Mouse (Mus musculus) urinary bladder, adult 2 months (tissue): ENCODE data around the gene Slit3. TPM values are rescaled to one million over a fixed set of nuclear protein-coding genes. Genes with fewer than 3 reads are reported as not detected.

Experiments used
- DNase-seq: peaks from one replicate; pipeline ENCODE4 v3.0.0; 2022; ENCODE audit warnings: low spot score
- polyA plus RNA-seq: library from polyadenylated mRNA; depleted of rRNA; stranded (reverse); fragments of >200 nt; gene quantifications from 2 replicates; pipeline ENCODE4 v1.2.3, GENCODE M21; 2012

Gene Slit3
- polyA plus RNA-seq, 1 experiment, result 36.3 TPM

DNA sequence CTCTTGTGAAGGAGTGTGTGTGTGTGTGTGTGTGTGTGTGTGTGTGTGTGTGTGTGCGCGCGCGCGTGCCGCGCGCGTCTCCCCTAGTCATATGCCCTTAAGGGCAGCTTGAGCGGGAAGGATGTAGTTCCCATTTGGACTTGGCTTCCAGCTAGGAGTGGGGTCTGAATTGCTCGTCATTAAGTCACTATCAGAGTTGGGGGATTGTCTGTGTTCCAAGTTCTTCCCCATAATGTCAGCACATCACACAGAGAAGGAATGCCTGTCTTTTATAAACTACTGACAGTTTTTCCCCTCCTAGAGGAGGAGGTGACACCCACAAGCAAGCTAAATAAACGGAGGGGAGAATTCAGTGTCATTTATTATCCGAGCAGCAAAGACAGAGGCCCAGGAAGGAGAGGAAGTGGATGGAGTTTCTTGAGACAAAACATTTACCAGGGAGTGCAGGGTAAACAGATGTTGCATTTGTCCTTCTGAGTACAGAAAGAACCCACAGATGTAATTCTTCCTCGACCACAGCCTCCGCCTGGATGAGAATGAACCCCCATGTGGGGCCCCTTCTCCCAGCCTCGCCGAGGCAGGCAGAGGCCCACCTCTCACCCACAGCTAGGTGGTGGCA, 3.6 kb downstream of the Slit3 start:
- no peak for DNase-seq

DNA sequence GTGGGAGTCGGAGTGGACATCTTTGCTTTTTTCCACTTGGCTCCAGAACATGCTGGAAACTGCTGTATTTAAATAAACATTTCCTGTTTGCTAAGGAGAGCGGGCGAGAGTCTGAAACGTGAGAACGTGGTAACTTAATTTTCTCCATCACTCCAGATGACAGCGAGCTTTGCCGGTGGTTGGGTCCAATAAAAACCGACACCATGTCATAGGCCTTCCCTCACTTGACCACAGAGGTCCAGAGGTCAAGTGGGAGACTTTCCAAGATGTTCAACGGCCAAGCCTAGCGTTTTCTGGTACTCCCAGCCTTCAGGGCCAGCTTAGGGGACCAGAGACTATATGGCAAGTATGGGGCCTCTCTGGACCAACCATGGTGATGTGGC, 4.1 kb downstream of the Slit3 start:
- DNase-seq, result no peak

DNA sequence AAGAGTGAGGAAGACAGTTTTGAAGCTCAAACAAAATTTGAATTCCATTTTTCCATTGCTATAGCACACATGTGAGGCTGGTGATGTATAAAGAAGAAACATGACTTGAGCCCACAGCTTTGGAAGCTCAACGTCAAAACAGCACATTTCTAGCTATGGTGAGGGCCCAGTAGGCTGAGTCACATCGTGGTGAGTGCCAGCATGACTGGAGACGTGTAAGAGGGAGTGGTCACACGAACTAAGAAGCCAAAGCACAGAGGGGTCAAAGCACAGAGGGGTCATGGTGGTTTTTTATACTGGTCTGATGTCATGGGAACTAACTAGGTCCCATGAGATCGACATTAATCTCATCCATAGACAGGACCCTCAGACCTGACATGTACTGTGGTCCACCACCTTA, 10.7 kb downstream of the Slit3 start:
- DNase-seq, result no peak

DNA sequence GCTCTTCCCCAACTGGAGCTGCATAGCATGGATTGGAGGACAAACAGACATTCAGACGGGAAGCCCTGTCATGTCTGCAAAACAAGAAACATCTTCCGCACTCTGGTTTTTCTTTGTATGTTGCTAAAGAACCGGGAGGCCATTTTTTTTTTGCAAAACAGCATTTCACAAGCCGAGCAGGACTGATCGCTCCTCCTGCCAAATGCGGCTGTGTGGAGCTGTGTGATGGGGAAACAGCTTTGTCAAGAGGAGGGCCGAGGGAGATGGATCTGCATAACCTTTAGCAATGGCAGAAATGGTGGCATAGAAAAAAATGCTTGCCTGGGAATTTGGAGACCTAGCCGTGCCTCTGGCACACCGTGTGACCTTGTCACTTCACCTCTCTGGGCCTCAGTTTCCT, 15.6 kb downstream of the Slit3 start:
- DNase-seq, result no peak

DNA sequence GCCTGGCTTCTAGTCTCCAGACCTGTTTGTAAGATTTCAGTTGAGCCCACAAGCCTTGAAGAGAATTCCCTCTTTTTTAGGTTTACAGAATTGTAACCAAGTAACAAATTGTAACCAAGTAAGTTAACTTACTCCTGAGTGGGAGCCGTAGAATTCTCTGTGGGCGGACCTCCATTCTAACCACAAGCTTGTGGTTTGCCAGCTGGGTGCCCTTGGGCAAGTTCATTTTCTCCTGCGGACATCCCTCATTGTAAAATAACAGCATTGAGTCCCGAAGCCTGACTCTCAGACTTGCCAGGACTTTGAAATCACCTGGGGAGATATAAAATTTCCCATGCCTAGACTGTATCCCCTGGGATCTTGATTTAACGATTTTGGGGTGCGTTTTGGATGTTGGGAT, 19.1 kb downstream of the Slit3 start:
- DNase-seq, result no peak

DNA sequence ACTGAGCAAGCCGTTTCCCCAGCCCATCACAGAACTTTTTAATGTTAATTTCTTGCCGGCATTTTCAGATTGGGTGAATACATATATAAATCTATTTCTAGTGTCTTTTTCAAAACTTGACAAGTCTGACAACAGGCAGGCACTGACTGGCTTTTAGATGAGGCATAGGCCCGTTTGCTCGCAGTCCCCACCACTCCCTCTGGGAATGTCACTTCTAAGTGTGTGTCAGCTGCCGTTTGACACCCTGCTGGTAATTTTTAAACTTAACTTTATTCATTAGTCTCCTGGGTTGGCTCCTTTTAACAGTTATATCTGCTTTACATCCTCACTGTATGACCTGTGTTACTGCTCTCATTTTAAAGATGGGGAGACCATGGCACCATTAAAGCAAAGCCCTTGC, 21.2 kb downstream of the Slit3 start:
- no peak for DNase-seq

DNA sequence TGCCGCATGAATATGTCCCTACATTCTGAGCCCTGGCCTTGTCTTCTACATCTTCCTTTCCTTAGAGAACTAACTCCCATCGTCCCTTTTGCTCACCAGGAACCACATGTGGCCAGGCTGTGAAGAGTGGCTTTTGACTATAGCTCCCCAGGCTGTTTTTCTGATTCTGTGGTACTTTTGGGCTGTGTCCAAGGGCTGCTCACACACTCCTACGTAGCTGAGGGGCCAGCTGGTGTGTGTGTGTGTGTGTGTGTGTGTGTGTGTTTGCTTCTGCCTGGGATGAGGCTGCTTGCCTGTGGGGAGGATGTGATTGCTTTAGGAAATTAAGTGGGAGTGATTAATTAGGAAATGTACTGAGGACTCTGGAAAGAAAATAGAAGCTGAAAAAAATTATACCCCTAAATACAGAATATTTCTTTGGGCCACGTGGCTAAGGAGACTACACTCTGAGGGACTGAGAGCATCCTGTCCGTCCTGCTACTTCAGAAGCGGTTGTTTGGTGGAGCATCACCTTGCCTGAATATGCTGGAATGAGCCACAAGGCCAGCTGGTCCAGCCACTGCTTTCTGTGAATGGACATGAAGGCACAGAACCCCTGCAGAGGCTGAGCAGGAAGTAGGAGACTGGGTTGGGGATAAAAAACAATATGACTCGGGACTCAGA, 21.8 kb downstream of the Slit3 start:
- no peak for DNase-seq

DNA sequence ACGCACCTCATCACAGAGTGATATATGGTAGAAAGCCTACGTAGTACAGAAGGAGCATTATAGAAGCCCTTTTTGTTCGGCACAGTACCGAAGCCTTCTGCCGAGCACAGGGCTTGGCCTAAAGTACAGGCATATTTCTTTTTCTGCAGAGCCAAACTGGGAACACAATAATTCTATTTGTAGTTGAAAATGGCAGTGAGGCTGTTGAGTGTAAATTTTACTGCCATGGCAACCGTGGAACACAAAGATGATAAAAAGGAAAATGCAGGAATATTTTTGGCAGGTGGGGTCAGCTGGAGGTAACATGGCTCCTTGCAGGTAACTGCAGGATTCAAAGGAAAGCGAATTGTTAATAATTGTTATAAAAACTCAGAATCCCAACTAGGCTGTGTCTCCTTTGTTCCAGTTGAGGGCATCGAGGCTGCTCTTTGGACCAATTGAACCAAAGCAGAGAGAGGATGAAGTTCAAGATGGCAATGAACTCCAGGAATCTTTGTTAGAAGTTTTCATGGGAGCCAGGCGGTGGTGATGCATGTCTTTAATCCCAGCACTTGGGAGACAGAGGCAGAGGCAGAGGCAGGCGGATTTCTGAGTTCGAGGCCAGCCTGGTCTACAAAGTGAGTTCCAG, 26.9 kb downstream of the Slit3 start:
- no peak for DNase-seq

DNA sequence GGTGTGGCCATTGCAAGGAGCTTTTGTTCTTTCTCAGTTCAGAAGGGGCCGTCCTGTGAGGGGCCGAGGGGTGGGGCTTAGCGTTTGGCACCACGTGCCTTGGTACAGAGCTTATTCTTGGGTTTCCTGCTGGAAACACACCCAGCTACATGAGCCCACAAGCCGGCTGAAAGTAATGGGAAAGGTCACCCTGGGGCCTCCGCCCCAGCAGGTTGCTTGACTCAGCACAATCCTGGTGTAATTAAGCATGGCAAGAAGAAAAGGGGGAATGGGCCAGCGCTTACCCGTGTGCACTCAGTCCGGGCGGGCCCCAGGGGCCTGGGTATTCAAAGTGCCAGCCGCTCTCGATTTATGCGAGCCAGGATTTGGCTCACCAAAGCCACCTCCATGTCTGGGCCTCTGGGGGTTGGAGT, 30.5 kb downstream of the Slit3 start:
- DNase-seq, result no peak

DNA sequence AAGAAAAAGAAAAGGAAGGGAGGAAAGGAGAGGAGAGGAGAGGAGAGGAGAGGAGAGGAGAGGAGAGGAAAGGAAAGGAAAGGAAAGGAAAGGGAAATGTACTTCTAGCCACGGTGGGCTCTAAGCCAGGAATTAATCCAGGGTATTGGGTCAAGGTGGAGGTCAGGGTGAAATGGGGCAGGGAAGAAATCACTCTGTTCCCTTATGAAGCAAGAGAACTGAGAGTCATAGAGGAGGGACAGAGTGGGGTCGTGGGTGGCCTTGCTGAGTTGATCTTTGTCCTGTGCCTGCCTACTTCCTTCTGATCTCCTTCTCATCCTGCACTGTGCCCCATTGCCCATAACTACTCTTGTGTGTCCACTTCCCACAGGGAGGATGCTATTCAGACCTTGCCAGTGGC, 31.9 kb downstream of the Slit3 start:
- DNase-seq, result no peak

DNA sequence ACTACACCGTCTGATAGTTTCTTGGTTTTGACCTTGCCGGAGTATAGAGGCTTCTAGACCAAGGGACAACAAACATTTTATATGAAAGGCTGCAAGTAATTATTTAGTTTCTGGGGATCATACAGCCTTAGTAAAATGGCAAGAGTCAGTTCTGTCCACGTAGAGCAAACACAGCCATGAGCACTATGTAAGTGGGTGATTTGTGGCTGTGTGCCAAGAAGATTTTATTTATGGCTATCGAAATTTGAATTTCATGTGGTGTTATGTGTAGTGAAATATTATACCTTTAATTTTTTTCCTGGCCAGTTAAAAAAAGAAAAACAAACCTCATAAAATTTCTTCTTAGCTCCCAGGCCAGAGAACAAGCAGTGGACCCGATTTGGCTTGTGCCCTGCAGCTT, 33.4 kb downstream of the Slit3 start:
- no peak for DNase-seq

DNA sequence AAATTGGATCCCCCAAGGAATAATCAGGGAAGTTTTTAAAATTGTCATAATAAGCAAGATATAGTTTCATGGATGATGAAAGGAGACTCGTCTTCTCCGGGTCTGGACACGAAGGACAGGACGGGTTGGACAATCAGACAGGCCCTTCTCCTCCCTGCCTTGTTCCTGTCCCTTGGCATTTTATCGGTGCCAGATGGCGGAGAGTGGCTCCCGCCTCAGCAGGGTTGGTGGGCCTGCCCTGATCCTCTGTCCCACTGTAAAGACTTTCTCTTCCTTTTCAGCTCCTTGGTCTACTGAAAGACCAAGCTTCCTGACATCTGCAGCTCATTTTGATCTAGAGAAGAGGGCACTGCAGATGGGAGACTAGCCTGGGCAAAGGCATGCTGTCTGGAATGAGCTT, 34.3 kb downstream of the Slit3 start:
- no peak for DNase-seq

DNA sequence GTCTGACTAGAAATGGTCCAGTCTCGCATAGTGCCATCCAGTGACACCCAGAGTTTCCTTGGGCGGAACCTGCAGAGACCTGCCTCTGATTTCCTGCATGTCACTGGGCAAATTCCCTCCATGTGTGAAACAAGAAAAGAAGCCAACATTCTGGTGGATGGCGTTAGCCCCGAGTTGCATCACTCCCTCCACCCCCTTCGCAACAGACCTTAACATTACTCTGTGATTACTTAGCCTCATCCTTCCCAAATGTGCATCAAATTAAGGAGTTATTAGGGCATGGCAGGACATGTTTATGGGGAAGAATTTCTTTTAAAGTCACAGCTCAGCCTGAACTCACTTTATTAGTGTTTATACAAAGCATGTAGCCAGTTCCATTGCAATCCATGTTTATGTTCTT, 35.7 kb downstream of the Slit3 start:
- DNase-seq, result no peak

DNA sequence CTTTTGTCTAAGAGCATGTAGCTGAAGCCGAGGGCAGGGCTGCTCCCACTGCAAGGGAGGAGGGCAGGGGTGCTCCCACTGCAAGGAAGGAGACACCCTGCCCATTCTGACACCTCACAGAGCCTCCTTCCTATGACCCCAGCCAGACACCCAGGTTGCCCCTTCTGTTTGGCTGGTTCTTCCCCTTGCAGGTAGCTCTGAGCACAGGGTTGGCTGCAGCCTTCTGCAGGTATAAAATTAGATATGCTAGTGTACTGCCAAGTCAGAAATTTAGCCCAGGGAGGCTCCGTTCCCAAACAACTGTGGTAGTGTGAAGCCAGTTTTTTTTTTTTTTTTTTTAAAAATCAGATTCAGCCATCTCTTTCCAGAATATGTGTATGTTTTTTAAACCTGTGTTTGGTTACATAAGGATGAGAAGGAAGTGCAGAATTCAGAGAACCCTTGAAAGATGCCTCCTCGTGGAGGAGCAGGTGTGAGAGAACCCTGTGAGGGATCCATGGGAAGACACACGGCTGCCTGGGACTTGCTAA, 39.7 kb downstream of the Slit3 start:
- no peak for DNase-seq

DNA sequence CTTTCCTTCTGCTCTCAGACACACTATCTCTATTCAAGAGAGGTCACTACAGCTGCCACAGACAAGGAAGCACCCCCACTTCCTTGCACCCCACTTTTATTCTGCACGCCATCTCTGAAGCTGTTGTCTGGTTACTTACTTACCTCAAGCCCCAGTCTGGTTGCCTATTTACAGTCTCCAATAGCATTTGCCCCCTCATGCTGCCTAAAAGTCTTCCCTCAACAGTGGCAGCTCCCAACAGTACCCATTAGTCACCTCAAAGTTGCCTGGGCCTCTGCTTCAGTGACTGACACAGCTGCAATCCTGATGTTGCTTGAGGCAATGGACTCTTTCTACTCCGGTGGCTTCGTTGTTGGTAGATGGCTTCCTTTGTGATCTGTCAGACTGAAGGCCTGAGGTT, 42.4 kb downstream of the Slit3 start:
- DNase-seq, result no peak

DNA sequence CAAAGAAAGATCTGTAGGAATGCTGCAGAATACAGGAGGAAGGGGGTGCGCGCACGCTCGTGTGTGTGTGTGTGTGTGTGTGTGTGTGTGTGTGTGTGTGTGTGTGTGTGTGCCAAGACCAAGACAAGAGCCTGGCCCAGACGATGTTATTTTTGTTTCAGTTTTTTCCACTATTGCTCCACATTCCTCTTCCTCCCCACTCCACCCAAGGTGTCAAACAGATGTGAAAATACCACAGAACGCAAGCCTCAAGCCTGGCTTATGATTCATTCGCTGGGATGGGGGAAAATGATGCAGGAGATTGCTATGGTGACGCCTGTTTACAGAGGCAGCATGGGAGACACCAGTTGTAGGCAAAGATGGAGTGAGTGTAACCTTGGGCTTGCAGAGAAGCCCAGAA, 46.2 kb downstream of the Slit3 start:
- no peak for DNase-seq

DNA sequence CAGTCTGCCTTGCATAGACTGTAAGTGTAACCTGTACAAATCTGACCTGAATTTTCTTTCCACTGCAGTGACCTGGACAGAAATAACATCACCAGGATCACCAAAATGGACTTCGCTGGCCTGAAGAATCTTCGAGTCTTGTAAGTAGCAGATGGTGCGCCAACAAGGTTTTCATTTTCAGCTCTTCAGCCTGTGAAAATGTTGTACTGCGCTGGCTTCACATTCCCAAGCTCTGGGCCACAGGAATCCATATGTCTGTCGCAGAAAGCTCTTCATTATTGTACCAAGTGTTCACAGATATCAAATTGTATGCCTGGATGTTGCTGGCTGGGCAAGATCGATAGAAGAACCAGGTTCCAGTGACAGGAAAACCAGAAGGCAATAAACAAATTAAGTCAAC, 50.5 kb downstream of the Slit3 start:
- DNase-seq, result no peak

DNA sequence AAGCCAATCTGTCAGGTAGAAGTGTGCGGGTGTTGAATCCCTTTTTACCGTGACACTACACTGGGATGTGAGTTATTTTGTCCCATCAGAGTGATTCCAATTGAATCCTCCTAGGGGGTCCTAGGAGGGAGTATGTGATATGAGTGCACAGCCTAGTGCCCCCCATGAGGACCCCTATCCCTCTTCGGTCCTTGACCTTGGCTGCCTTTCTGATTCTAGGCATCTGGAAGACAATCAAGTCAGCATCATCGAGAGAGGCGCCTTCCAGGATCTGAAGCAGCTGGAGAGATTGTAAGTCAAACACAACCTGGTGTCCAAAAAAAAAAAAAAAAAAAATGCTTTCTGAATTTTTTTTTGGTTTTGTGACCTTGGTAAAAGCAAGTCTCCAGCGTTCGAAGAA, 56.5 kb downstream of the Slit3 start:
- DNase-seq, result no peak

DNA sequence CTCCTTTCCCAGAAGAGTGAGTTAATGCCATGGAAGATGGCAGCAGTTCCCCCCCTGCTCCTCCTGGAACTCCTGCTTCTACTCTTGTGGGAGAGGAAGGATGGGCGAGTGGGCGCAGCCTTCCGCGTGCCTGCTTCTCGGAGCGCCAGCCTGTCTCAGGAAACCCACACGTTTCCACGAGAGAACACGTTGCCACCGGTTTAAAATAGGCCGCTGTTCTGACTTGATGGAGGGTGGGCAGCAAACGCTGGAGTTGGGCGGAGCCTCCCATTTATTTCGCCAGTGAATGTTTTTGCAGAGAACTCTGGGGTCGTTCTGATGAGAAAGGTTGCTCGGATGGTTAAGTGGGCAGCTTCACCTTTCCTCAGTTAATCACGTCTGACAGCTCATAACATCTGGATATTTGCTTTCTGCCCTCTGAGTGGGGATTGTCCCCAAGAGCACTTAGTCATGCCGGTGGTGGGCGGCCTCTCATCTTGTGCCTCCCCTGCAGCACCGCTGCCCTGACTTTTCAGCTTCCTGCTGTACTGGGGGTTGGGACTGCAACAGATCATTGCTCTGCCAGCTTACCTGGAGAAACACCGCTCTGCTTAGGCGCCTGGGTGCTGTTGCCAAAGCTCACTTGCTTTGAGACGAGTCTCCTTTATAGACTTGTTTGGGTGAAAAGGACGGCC, 57.3 kb downstream of the Slit3 start:
- no peak for DNase-seq

DNA sequence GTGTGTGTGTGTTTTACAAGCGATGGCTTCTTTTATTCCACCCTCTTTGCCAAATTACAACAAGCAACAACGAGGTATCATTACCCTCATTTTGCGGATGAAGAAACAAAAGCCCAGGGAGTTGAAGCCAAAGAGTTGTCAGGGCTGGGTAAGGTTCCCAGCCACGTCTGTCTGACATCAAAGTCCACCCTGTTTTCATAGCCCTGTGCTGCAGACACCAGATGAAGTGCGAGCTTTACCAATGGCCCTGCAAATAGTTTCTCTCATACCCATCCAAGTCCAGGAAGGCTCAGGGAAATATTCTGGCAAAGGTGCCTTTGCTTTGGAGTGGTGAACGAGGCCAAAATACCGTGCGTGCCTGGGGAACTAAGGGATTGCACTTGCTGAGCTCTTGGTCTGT, 58.3 kb downstream of the Slit3 start:
- DNase-seq, result no peak

DNA sequence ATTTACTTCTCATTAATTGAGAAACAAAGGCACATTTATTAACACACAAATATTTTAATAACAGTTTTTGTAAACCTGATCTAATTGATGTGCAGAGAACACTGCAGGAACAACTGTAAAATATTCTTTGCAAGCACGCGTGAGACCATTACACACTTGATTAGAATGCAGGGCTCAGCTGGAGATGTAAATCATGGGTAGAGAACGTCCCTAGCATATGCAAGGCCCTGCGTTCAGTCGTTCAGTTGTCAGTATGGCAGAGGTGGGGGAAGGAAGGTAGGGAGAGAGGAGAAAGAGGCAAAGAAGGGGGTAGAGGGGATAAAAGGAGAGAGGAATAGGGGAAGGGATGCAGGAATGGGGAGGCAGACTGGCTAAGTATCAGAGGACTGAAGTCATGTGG, 61.9 kb downstream of the Slit3 start:
- no peak for DNase-seq

DNA sequence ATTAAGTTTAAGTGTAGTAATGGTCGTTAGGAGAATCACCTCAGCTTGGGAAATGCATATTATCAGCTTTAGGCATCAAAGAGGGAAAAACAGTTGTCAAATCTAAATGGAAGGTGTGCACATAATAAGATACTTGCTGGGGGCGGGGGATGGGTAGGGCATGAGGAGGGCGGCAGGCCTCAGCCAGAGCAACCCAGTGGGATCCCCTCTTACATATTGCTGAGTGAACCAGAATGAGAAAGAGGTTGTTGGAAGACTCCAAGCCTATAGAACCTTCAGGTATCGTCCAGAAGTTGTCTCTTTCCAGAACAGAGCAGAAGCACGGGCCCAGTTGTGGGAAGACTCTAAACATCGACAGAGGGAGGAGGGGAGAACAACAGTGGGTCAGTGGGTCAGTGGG, 73.8 kb downstream of the Slit3 start:
- no peak for DNase-seq

DNA sequence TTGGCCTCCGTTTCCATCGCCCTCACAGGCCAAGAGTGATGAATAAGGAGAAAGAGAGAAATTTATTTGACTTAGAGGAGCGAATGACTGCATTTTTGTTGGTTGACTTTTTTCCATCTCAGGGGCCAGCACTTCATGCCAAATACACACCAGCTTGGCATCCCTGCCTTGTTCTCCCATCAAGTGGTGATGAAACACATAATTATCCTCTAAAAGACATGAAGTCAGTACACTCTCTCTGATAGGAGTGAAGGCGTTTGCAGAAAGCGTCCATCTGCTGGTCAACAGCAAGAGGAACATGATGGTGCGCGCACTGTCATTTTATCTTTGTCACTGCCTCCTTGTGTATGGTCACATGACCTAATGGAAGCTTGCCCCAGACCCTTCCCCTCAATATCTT, 75.8 kb downstream of the Slit3 start:
- DNase-seq, result no peak
